Mouse (Mus musculus) olfactory bulb, adult 2 months (tissue): ENCODE measurements around the gene Mnd1. TPM values are rescaled to one million over a fixed set of nuclear protein-coding genes. Genes with fewer than 3 reads are reported as not detected.
A peak's percentile ranks its signal among the peaks of the same experiment; 100 is the strongest.

ENCODE experiments used
- H3K27ac ChIP-seq: fragments of 200-500 bp; 2 replicates; pipeline ENCODE4 v1.5.1; 2012; ENCODE audit warnings: low read depth, low read length; ENCODE audit not compliant: insufficient read depth
- H3K4me1 ChIP-seq: fragments of 200-500 bp; 2 replicates; pipeline ENCODE4 v1.6.1; 2012; ENCODE audit warnings: low read length; ENCODE audit not compliant: control insufficient read depth, insufficient read depth
- H3K4me3 ChIP-seq: fragments of 200-500 bp; 2 replicates; pipeline ENCODE4 v1.5.1; 2012; ENCODE audit warnings: mild to moderate bottlenecking, low read depth, low read length, moderate library complexity; ENCODE audit not compliant: insufficient read depth
- CTCF ChIP-seq: fragments of 200-500 bp; IDR thresholded peaks from 2 replicates; pipeline ENCODE4 v1.5.1; 2012; ENCODE audit warnings: low read depth, mild to moderate bottlenecking, low read length, moderate library complexity; ENCODE audit not compliant: insufficient read depth
- POLR2A ChIP-seq: fragments of 200-500 bp; IDR thresholded peaks from 2 replicates; pipeline ENCODE4 v1.6.1; 2012; ENCODE audit warnings: mild to moderate bottlenecking, low read depth, low read length, moderate library complexity; ENCODE audit not compliant: insufficient read depth
- whole genome bisulfite sequencing: fragments of 180-500 bp; shearing (Covaris S2); methylation state at CpG from one replicate; pipeline ENCODE4 v1.1.7; 2018; 5-methylcytosine and 5-hydroxymethylcytosine counted together
- polyA plus RNA-seq: library from polyadenylated mRNA; stranded (reverse); fragments of >200 nt; gene quantifications from 2 replicates; pipeline ENCODE4 v1.2.4, GENCODE M21; 2012; ENCODE audit warnings: low replicate concordance; ENCODE audit not compliant: missing spikeins, insufficient read depth, insufficient read length

Gene Mnd1
- polyA plus RNA-seq, 1 experiment, result not detected

DNA sequence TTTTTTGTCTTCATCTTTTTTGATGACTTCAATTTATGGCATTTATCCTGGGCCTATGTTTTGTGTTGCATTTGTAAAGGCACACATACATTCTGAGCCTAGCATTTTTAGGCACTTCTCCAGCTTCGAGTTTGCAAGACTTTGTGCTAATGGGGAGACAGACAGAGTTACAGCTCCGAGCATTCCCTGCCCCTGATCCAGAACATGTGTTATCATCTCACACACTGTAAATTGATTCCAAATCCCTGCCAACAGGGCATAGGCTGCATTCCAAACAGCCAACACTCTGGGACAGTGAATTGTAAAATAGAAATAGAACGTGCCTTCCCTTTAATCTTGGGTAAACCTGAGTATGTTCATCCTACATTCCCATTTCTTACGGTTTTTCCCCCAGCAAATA, 95.9 kb downstream of the Mnd1 start:
- Histone ChIP-seq H3K27ac (no peak overlapping the region), H3K4me3 (no peak overlapping the region), H3K4me1 (no peaks in the 10 kb centered on the region)
- WGBS, result 67% methylated on average over 4 of the region's 4 CpGs
- TF ChIP-seq POLR2A, result no peak

DNA sequence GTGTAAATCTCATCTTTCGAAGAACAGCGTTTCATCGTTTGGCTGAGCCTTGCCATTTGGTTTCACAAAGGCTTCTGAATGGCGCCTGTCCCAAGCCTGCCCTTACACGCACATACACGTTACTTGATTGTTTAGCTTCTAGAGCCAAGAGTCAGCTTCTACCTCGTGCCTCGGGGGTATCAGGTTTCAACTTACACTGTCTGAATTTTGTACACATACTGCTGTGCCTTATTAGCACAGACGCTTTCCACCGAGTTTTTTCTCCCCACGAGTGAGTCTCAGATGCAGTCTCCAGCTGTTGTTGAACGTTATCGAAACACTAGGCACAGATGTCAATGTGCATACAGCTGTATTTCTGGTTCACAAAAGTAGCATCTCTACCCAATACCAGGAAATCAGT, 96.3 kb downstream of the Mnd1 start:
- H3K4me1 ChIP-seq, result no peaks in the 10 kb centered on the region
- TF ChIP-seq POLR2A (no peak), CTCF (no peak)
- H3K27ac ChIP-seq, result no peak overlapping the region
- WGBS, result 63% methylated on average over 13 of the region's 13 CpGs
- no peak overlapping the region for H3K4me3 ChIP-seq

DNA sequence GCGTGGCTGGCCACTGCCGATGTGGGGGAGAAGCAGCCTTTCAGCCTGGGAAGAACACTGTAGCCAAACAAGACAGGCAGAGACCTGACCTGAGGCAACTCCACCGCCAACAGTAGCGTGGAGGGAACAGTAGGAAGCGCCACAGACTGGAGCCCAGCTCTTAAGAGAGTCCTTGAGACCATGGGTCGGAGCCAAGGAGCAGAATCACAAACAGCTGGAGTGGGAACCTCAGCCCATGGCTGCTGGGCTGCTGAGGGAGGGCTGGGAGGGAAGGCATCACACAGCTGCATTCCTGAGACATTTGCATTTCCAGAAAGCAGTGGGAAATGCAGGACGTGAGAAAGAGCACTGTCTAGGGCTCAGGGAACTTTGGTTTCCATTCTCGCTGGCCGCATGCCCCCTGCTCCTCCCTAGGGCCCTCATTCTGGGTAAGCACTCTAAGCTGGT, 106.8 kb downstream of the Mnd1 start:
- WGBS, result 39% methylated on average over 9 of the region's 9 CpGs
- TF ChIP-seq POLR2A, result no peak
- no peak for TF ChIP-seq CTCF
- Histone ChIP-seq H3K4me1 (peaks cover 8% of the 10 kb centered on the region), H3K4me3 (no peak overlapping the region), H3K27ac (no peak overlapping the region)

DNA sequence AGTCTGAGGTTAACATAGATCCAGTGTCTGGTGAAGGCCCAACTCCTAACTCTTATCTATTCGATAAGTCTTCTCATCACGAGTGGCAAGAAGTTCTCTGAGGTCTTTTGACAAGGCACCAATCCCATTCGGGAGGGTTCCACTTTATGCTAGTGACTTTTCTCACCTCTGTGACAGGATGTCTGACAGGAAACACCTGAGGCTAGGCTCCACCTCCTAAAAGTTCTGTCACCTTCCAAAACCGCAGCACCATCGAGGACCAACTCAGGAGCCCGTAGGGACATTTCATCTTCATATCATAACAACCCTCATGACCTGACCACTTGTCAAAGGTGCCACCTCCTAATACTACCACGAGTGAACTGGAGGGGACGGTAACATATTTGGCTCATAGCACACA, 109.4 kb downstream of the Mnd1 start:
- WGBS, result 95% methylated on average over 8 of the region's 8 CpGs
- TF ChIP-seq POLR2A, result no peak
- TF ChIP-seq CTCF, result no peak
- Histone ChIP-seq H3K4me3 (no peak overlapping the region), H3K4me1 (peaks cover 8% of the 10 kb centered on the region), H3K27ac (no peak overlapping the region)

DNA sequence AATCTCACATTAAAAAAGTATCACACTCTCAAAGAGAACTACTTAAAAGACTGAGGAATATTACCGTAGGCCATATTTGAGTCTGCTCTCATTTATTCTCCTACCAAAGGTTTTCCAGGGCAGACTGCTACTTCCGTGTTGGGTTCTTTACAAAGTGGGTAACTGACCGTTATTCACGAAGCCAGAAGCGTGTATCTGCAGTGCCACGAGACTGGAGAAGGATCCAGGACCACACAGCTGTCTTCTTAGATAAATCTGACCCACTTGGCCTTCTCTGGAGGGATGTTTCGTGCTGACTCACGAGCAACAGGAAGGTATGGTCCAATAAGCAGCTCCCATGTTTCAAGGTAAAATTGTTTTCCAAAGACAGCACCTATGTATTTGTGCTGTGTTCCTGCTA, 113.8 kb downstream of the Mnd1 start:
- no peak for TF ChIP-seq POLR2A
- TF ChIP-seq CTCF, result no peak
- Histone ChIP-seq H3K4me1 (0 out of 2 replicates have a peak, but pooled peaks cover 2% of the 10 kb centered on the region), H3K4me3 (no peak overlapping the region), H3K27ac (no peak overlapping the region)
- WGBS, result 95% methylated on average over 8 of the region's 8 CpGs

DNA sequence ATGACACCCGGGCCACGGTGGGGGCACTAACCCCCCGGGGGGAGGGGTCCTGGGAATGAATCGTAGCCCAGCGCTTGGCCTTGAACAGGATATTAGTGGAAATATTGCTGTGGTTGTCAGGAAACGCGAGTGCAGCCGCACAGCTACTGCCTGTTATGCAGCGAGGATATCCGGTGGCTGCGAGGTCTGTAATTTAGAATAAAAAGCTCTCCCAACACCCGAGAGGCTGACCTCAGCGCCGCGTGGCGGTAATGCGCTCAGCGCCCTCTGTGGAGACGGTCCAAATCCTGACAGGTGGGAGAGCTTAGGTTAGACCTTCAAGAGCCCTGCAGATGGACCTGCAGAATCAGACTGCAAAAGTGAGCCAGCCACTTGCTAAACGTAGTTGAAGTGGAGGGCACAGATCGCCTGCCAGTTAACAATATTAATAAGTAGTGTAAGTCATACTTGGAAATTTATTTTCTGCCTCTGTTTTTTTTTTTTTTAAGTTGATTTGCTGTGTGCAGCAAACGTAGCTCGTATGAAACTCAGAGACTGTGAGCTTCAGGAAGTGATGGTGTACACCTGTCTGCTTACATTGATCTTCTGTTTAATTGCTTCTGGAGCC, 115.0 kb downstream of the Mnd1 start:
- 3% methylated on average over 23 of the region's 23 CpGs for WGBS
- H3K4me3 ChIP-seq, result peak overlapping the region; percentile 73
- H3K27ac ChIP-seq, result peak overlapping the region; percentile 87
- H3K4me1 ChIP-seq, result 0 out of 2 replicates have a peak, but pooled peaks cover 2% of the 10 kb centered on the region
- TF ChIP-seq POLR2A (no peak), CTCF (no peak)

DNA sequence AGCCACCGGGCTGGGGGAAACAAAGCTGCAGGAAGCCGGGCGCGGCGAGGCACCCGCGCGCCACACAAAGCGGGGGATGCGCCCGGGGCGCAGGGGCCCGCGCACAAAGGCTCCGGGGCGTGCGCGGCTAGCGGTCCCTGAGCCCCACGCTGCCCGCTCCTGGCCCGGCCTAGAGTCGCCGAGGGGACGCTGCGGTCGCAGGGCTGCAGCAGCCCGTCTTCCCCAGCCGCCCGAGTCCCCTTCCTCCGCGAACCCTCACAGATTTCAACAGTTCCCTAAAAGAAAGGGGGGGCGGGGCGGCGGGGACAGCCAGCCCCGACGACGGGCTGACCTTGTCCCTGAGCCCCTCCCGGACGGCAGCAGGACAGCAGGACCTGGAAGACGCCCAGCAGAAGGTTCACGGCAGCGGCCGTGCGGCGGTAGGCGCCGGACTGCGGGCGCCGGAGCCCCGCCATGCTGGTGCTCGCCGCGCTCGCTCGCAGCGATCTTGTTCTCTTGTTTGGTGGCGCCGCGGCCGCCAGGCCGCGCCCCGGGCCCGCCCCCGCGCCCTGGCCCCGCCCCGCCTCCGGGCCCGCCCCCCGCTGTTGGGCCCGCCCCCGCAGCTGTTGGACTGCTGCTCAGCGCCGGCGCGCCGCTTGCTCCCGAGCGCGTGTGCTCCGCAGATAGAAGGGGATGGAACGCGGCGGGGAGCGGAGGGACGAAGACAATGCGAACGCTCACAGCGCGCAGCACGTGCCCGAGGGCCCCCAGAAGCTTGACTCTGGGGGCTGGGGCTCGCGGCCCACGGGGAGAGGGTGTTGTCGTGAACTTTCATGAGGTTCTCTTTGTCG, 115.7 kb downstream of the Mnd1 start, which contains the start of gene Tmem131l:
Gene Tmem131l (minus strand): TSS at position 530 of the 830 bp plus-strand sequence.
- Histone ChIP-seq H3K4me3 (peak within 1 kb of the TSS; percentile 92), H3K4me1 (0 out of 2 replicates have a peak, but pooled peaks cover 2% of the 10 kb centered on the region), H3K27ac (peak within 1 kb of the TSS; percentile 87)
- WGBS, result under 1% methylated on average over 100 of the region's 100 CpGs
- peak; percentile 90 for TF ChIP-seq POLR2A
- TF ChIP-seq CTCF, result no peak

DNA sequence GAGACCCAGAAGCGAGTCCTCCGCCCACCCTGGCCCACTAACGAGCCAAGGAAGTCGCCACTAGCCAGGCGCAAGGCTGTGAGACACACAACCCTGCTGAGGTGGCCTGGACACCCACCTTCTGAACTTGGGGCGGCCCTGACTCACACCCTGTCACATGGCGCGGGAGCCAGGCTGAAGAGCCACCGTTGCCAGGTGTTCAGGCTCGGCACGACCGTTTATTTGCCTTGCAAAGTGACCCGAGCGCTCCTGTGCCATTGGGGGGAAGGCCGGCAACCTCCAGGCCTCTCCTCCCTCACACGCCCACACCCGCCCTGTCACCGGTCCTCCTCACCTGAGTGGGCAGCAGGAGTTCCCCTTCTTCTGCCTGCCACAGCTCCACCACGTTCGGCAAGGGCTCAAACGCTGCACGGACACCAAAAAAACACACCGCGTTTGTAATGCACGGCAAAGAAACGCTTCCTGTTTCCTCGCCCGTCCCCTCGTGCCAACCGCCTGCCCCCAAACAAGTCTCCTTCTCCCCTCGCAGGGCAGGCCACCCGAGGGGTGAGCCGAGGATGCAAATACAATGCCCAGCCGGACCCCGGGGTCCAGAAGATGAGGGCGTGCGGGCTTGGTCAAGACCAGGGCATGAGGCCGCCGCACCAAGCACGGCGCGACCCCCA, 116.5 kb downstream of the Mnd1 start:
- peak overlapping the region; percentile 92 for H3K4me3 ChIP-seq

DNA sequence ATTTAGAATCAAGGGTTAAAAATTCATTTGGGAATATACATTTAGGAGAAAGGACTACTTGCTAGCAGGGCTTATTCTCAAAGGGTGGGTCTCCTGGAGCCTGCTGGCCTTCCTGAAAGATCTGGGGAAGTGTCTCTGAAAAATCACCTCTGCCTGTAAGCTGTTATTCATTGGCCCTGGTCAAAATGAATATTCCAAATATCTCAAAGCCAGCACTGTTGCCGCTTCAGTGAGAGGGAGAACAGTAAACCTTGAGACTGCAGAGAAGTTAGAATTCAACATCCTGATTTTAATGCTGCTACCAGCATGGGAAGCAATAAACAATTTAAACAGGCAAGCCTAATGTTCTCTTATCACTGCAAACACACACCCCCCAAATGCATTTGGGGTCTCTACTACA, 117.5 kb downstream of the Mnd1 start:
- Histone ChIP-seq H3K27ac (no peak overlapping the region), H3K4me3 (no peak overlapping the region), H3K4me1 (peaks cover 6% of the 10 kb centered on the region; the same call in 1 of the 2 replicates)
- 43% methylated on average over 1 of the region's 1 CpGs for WGBS
- TF ChIP-seq CTCF (no peak), POLR2A (no peak)

More for the DNA sequence above, 116.5 kb downstream of the Mnd1 start:
- TF ChIP-seq POLR2A (no peak), CTCF (no peak)
- Histone ChIP-seq H3K27ac (peak overlapping the region; percentile 42; the same call in 1 of the 2 replicates), H3K4me1 (0 out of 2 replicates have a peak, but pooled peaks cover 2% of the 10 kb centered on the region)
- 1% methylated on average over 42 of the region's 42 CpGs for WGBS

Other genes with a start within 250 kb of the Mnd1 start
- 112 TPM in 1 of 2 replicates, not detected in the other for gene Tmem131l, start 115.6 kb downstream of the Mnd1 start, polyA plus RNA-seq
- gene Gm6525, start 18.3 kb upstream of the Mnd1 start, polyA plus RNA-seq, result not detected in 2 replicates
- 128 TPM in 1 of 2 replicates, not detected in the other for gene Trim2, start 151.1 kb upstream of the Mnd1 start, polyA plus RNA-seq